Mouse (Mus musculus) ES-Bruce4 (cell line): ENCODE results near the gene Ifih1.

Source experiments
- CTCF ChIP-seq: IDR thresholded peaks from one replicate; pipeline ENCODE4 v1.8.1; 2011; ENCODE audit warnings: low read depth, low read length
- POLR2A ChIP-seq: IDR thresholded peaks from one replicate; pipeline ENCODE4 v1.8.1; 2011; ENCODE audit warnings: low read length; ENCODE audit not compliant: insufficient read depth

DNA sequence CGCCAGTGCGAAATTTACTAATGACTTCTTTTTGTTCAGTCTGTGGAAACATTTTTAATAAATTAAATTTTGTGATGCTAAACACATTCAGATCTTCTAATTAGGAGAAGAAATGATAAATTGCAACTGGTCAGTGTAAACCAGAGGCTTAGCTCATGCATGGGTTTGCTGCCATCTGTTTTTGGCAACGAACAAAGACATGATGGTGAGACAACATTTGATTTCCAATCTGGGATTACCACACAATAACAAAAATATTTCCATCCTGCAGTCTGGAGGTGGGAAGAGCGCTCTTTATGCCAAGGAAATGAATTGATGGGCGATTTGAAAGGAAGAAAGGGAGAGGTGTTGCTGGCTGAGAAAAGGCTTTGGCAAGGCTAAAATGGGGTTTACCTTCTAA lies 42.5 kb downstream of the Ifih1 start:
- TF ChIP-seq CTCF (no peak), POLR2A (no peak)
